Mouse (Mus musculus) CD8-positive naive resting alpha-beta T cell, adult 2 months (primary cell): ENCODE data around the gene Olfr1082.
"Not testable (repeated sequence)": the region's sequence is repeated elsewhere in the genome, so short reads cannot be mapped to it uniquely, and the experiment has no call there.

Experiments
- DNase-seq, 2 experiments: peaks; one replicate each; pipeline ENCODE4 v3.0.0; 2022; ENCODE audit warnings: low read depth in 2 of 2, low spot score in 2 of 2

Gene Olfr1082

GRCm38 (mm10) chr2:86598866-86599265 lies at the start of gene Olfr1082:
TSS of gene Olfr1082 (minus strand) at chr2:86598966.
- not testable (repeated sequence) for DNase-seq

DNA sequence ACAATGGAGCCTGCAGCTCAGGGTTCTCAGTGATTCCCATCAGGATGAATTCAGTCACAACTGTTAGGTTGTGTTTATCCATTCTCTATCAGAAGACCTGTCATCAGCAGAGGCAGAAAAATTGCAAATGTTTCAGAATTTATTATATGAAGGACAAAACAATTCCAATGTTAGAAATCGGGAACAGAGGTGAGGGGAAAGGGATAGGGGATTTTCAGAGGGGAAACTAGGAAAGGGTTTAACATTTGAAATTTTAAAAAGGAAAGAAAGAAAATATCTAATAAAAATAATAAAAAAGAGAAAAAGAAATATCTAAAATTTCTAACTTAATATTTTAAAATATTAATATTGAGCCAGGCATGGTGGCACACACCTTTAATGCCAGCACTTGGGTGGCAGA lies 40.9 kb upstream of the Olfr1082 start, which contains the start of gene Olfr1084:
TSS of gene Olfr1084 (minus strand) at position 101 of the 400 bp plus-strand sequence.
- not testable (repeated sequence) for DNase-seq

- not testable (repeated sequence) for DNase-seq
These were observed 40.6 kb downstream of the Olfr1082 start, which contains the start of gene Olfr1080 for GRCm38 (mm10) chr2:86558135-86558534. TSS of gene Olfr1080 (minus strand) at chr2:86558235.
